Mouse (Mus musculus): Measurements from ENCODE around the gene Stk17b. TPM values are rescaled to one million over a fixed set of nuclear protein-coding genes. Genes with fewer than 3 reads are reported as not detected.

The Stk17b gene
- polyA plus RNA-seq, 1 experiment from 2014 or later: 16.2 TPM

DNA sequence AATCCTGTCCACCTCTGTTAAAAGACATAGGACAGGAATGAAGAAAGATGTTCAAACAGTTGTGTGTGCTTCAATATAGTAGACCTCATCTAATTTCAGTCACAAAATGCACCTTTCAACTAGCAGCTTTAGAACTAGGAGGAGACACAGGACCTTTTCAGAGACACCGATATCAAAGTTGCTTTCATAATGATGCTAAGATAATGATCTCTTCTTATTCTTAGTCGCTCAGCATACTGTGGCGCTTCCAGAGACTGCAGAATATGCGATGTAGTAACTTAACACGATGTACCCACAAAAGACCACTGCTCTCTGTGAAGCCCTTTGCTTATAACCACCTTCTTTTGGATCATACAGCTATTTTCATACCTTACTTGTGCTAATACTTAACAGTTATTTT is 10.1 kb upstream of the Stk17b start:
- DNase-seq (ENCODE audit: low spot score) (no peak), ATAC-seq (ENCODE audit: insufficient read depth, low FRiP score, low TSS enrichment) (no peak)
- Histone ChIP-seq H3K27me3 (ENCODE audit: control insufficient read depth, insufficient read depth, low read length) (no peaks in the 10 kb centered on the region), H3K9me3 (ENCODE audit: control insufficient read depth, low read length) (no peaks in the 10 kb centered on the region), H3K4me2 (ENCODE audit: low read depth) (no peak overlapping the region), H3K4me3 (ENCODE audit: low read depth, low read length) (no peak overlapping the region), H3K36me3 (ENCODE audit: control insufficient read depth, insufficient read depth, low read length) (no peaks in the 10 kb centered on the region), H3K4me1 (ENCODE audit: control insufficient read depth, insufficient read depth, low read length) (no peaks in the 10 kb centered on the region), H3K9ac (ENCODE audit: low read length) (no peak overlapping the region), H3K27ac (ENCODE audit: low read depth, low read length) (no peak overlapping the region)
- WGBS: 96% methylated on average over 5 of the region's 5 CpGs

DNA sequence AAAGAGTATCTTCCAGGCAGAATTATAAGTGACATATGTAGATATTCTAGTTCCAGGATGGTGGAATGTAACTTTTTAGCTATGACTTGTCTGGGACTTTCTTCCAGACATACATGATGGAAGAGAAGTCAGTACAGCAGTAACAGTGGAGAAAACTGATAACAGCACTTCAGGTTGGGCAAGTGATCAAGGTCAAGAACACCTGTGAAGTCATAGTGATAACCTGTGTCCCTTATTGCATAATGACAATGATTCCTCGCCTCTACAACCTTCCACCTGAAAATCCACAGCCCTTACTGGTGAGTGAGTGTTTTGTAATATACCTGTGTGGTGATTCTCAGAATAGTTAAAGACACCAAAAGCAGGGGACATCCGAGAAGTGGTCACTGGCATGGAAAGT is 9.3 kb upstream of the Stk17b start:
- 72% methylated on average over 2 of the region's 2 CpGs for WGBS
- no peak overlapping the region for H3K27ac ChIP-seq (ENCODE audit: low read depth, low read length)
- no peak overlapping the region for H3K4me2 ChIP-seq (ENCODE audit: low read depth)
- no peak overlapping the region for H3K9ac ChIP-seq (ENCODE audit: low read length)
- no peak overlapping the region for H3K4me3 ChIP-seq (ENCODE audit: low read depth, low read length)
- ATAC-seq (ENCODE audit: insufficient read depth, low FRiP score, low TSS enrichment) (no peak), DNase-seq (ENCODE audit: low spot score) (no peak)
- no peaks in the 10 kb centered on the region for H3K27me3 ChIP-seq (ENCODE audit: control insufficient read depth, insufficient read depth, low read length)
- no peaks in the 10 kb centered on the region for H3K36me3 ChIP-seq (ENCODE audit: control insufficient read depth, insufficient read depth, low read length)
- no peaks in the 10 kb centered on the region for H3K9me3 ChIP-seq (ENCODE audit: control insufficient read depth, low read length)
- no peaks in the 10 kb centered on the region for H3K4me1 ChIP-seq (ENCODE audit: control insufficient read depth, insufficient read depth, low read length)

DNA sequence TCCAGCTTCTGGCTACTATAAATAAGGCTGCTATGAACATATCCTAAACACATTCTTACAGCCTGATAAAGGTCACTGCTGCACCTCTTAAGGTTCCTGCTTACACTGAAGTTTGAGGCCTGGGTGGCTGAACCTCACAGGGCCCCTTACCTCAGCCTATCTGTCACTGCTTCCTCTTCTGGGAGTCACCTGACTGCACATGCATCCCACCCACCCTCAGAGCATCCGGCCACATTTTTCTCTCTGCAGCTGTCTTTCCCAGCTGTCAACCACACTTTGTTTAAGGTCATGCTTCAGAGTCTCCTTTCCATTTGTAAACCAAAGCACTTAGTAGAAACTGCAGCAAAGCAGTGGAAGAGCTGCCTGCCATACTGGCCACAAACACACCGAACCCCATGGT is 6.3 kb upstream of the Stk17b start:
- no peak overlapping the region for H3K9ac ChIP-seq (ENCODE audit: low read length)
- H3K4me3 ChIP-seq (ENCODE audit: low read depth, low read length): no peak overlapping the region
- DNase-seq (ENCODE audit: low spot score) (no peak), ATAC-seq (ENCODE audit: insufficient read depth, low FRiP score, low TSS enrichment) (no peak)
- no peaks in the 10 kb centered on the region for H3K36me3 ChIP-seq (ENCODE audit: control insufficient read depth, insufficient read depth, low read length)
- no peaks in the 10 kb centered on the region for H3K9me3 ChIP-seq (ENCODE audit: control insufficient read depth, low read length)
- no peaks in the 10 kb centered on the region for H3K4me1 ChIP-seq (ENCODE audit: control insufficient read depth, insufficient read depth, low read length)
- no peak overlapping the region for H3K27ac ChIP-seq (ENCODE audit: low read depth, low read length)
- no peaks in the 10 kb centered on the region for H3K27me3 ChIP-seq (ENCODE audit: control insufficient read depth, insufficient read depth, low read length)
- whole genome bisulfite sequencing: 80% methylated on average over 2 of the region's 2 CpGs
- H3K4me2 ChIP-seq (ENCODE audit: low read depth): no peak overlapping the region

DNA sequence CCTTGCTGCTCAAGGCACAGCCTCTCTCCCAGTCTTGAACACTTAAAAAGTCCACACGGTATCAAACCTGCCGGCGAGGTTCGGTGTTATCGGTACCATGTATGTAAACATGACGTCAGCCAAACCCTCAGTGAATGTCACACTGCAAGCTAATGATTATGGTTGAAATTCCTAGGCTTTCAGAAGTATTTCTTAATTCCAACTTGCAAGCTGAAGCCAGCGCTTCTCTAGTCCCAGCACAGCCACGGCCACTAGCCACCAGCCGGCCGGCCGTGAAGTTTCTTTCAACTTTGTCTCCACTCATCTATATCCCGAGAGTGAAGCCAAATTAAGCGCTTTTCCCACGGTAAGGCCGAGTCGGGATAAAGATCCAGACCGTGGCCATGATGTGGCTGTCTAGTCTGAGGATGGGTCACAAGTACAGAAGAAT is 718 bp downstream of the Stk17b start:
- under 1% methylated on average over 17 of the region's 17 CpGs for WGBS
- H3K27me3 ChIP-seq (ENCODE audit: control insufficient read depth, insufficient read depth, low read length): no peaks in the 10 kb centered on the region
- no peak overlapping the region for H3K27ac ChIP-seq (ENCODE audit: low read depth, low read length)

DNA sequence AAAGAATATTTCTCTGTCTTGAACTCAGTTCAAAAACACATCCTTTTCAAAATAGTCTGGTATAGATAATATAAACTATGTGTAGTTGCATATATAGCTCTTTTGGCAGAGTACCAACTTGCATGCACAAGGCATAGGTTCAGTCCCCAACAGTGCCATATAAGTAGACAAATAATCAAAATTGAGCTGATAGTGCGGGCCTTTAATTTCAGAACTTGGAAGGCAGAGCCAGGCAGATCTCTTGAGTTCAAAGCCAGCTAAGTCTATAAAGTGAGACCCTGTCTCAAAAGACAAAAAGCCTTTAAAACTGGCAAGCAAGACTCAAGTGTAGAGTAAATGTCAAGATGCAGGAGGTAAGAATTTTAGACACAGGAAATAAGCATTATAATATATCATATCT is 2.1 kb downstream of the Stk17b start:
- no peaks in the 10 kb centered on the region for H3K9me3 ChIP-seq (ENCODE audit: control insufficient read depth, low read length)
- H3K36me3 ChIP-seq (ENCODE audit: control insufficient read depth, insufficient read depth, low read length): no peaks in the 10 kb centered on the region
- H3K4me3 ChIP-seq (ENCODE audit: low read depth, low read length): no peak overlapping the region
- WGBS: 82% methylated on average over 1 of the region's 1 CpGs
- H3K4me2 ChIP-seq (ENCODE audit: low read depth): no peak overlapping the region
- ATAC-seq (ENCODE audit: insufficient read depth, low FRiP score, low TSS enrichment) (no peak), DNase-seq (ENCODE audit: low spot score) (no peak)
- H3K27ac ChIP-seq (ENCODE audit: low read depth, low read length): no peak overlapping the region
- no peak overlapping the region for H3K9ac ChIP-seq (ENCODE audit: low read length)
- no peaks in the 10 kb centered on the region for H3K4me1 ChIP-seq (ENCODE audit: control insufficient read depth, insufficient read depth, low read length)
- H3K27me3 ChIP-seq (ENCODE audit: control insufficient read depth, insufficient read depth, low read length): no peaks in the 10 kb centered on the region

More for the DNA sequence above, 718 bp downstream of the Stk17b start:
- peak overlapping the region; percentile 78 for H3K9ac ChIP-seq (ENCODE audit: low read length)
- ATAC-seq (ENCODE audit: insufficient read depth, low FRiP score, low TSS enrichment) (peak; percentile 39), DNase-seq (ENCODE audit: low spot score) (peak; percentile 58)
- no peaks in the 10 kb centered on the region for H3K4me1 ChIP-seq (ENCODE audit: control insufficient read depth, insufficient read depth, low read length)
- peak overlapping the region; percentile 74 for H3K4me2 ChIP-seq (ENCODE audit: low read depth)
- H3K4me3 ChIP-seq (ENCODE audit: low read depth, low read length): peak overlapping the region; percentile 84
- H3K36me3 ChIP-seq (ENCODE audit: control insufficient read depth, insufficient read depth, low read length): no peaks in the 10 kb centered on the region
- H3K9me3 ChIP-seq (ENCODE audit: control insufficient read depth, low read length): no peaks in the 10 kb centered on the region

DNA sequence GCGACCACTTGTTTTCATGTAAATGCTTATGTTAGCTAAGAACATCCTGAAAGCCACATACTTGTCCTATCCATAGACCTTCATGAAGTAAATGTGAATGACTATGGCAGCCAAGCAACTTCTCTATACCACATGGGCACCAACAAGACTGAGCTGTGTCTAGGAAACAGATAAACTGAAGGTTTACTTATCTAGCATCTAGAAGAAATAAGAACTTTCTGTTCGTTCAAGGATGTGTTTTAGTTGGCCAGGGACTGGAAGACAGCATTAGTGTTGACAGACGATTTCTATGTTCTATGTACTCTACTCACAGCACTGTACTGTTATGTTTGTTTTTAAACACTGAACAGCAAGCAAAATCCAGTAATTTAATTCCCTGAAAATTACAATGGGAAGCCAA is 2.9 kb downstream of the Stk17b start:
- Histone ChIP-seq H3K4me3 (ENCODE audit: low read depth, low read length) (no peak overlapping the region), H3K27me3 (ENCODE audit: control insufficient read depth, insufficient read depth, low read length) (no peaks in the 10 kb centered on the region), H3K9me3 (ENCODE audit: control insufficient read depth, low read length) (no peaks in the 10 kb centered on the region), H3K4me2 (ENCODE audit: low read depth) (no peak overlapping the region), H3K4me1 (ENCODE audit: control insufficient read depth, insufficient read depth, low read length) (no peaks in the 10 kb centered on the region), H3K36me3 (ENCODE audit: control insufficient read depth, insufficient read depth, low read length) (no peaks in the 10 kb centered on the region), H3K27ac (ENCODE audit: low read depth, low read length) (no peak overlapping the region), H3K9ac (ENCODE audit: low read length) (no peak overlapping the region)
- DNase-seq (ENCODE audit: low spot score): no peak
- WGBS: 86% methylated on average over 3 of the region's 3 CpGs
- no peak for ATAC-seq (ENCODE audit: insufficient read depth, low FRiP score, low TSS enrichment)

DNA sequence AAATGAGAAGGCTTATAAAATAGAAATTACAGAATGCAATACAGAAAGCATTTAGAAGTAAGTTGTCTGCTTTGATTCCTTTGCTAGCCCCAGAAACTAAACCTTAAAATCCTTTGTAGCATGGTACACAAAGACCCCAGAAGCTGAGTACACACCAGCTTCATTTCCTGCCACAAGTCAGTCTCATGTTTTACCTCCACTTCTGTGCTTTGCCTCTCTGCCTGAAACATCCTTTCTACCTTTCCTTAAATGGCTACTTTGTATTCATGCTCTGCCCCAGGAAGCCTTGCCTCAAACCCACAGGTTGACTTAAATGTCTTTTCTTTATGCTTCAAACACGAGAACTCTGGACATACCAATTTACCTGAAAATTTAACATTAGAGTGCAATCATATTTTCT is 3.7 kb downstream of the Stk17b start:
- WGBS: 84% methylated on average over 1 of the region's 1 CpGs
- Histone ChIP-seq H3K27me3 (ENCODE audit: control insufficient read depth, insufficient read depth, low read length) (no peaks in the 10 kb centered on the region), H3K9ac (ENCODE audit: low read length) (no peak overlapping the region), H3K4me3 (ENCODE audit: low read depth, low read length) (no peak overlapping the region), H3K27ac (ENCODE audit: low read depth, low read length) (no peak overlapping the region), H3K9me3 (ENCODE audit: control insufficient read depth, low read length) (no peaks in the 10 kb centered on the region), H3K36me3 (ENCODE audit: control insufficient read depth, insufficient read depth, low read length) (no peaks in the 10 kb centered on the region), H3K4me2 (ENCODE audit: low read depth) (no peak overlapping the region), H3K4me1 (ENCODE audit: control insufficient read depth, insufficient read depth, low read length) (no peaks in the 10 kb centered on the region)
- ATAC-seq (ENCODE audit: insufficient read depth, low FRiP score, low TSS enrichment): no peak
- no peak for DNase-seq (ENCODE audit: low spot score)

DNA sequence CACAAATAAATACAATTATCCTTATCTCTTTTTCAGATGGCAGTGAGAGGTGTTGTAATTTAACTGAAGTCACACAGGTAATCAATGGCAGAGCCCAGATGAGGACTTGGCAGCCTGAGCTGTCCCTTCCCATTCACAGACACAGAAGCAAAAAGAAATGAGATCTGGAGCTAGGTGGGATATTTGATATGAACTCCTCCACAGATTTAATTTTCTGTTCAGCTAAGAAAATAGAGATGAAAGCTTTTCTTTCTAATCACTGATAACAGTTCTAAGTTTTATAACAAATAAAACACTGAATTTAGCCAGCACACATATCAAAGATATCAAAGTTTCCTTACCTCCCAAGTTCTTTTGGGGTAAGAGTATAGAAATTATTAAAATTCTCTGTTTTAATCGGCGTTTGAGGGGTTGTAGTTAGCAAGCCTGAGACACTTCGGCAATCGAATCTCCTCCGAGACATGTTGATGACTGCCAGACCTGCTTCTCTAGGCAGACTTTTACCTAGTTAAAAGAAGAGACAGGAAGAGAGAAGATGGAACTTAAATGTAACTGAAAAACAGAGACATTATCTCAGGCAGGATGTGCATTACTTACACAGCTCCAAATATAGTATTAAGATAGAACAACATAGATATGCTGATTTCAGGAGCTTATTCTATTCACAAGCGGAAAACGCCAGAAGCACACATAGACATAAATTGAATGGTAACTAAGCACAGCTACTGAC is 8.7 kb downstream of the Stk17b start:
- H3K4me1 ChIP-seq (ENCODE audit: control insufficient read depth, insufficient read depth, low read length): no peaks in the 10 kb centered on the region
- H3K9me3 ChIP-seq (ENCODE audit: control insufficient read depth, low read length): no peaks in the 10 kb centered on the region
- no peak overlapping the region for H3K9ac ChIP-seq (ENCODE audit: low read length)
- no peaks in the 10 kb centered on the region for H3K36me3 ChIP-seq (ENCODE audit: control insufficient read depth, insufficient read depth, low read length)
- no peak overlapping the region for H3K4me3 ChIP-seq (ENCODE audit: low read depth, low read length)
- whole genome bisulfite sequencing: 92% methylated on average over 7 of the region's 7 CpGs
- no peak overlapping the region for H3K27ac ChIP-seq (ENCODE audit: low read depth, low read length)
- no peaks in the 10 kb centered on the region for H3K27me3 ChIP-seq (ENCODE audit: control insufficient read depth, insufficient read depth, low read length)
- ATAC-seq (ENCODE audit: insufficient read depth, low FRiP score, low TSS enrichment) (no peak), DNase-seq (ENCODE audit: low spot score) (no peak)
- no peak overlapping the region for H3K4me2 ChIP-seq (ENCODE audit: low read depth)

DNA sequence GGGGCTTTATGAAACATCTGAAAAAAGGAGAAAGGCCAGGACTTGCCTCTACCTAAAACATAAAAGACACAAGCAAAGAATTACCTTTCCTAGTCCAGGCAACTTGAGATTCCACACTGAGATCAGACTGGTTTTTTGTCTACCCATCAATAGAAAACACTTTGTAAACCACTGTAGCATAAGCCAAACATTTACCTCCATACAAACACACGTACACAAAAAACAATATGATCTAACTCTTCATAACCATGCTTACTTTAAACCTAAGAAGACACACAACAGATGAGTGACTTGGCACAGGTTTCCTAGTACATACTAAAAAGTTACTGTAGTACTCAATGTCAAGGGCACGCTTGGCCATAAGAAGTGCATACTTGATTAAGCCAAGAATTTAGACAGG is 9.5 kb downstream of the Stk17b start:
- Histone ChIP-seq H3K27ac (ENCODE audit: low read depth, low read length) (no peak overlapping the region), H3K9ac (ENCODE audit: low read length) (no peak overlapping the region), H3K27me3 (ENCODE audit: control insufficient read depth, insufficient read depth, low read length) (no peaks in the 10 kb centered on the region), H3K4me2 (ENCODE audit: low read depth) (no peak overlapping the region), H3K4me3 (ENCODE audit: low read depth, low read length) (no peak overlapping the region), H3K9me3 (ENCODE audit: control insufficient read depth, low read length) (no peaks in the 10 kb centered on the region), H3K4me1 (ENCODE audit: control insufficient read depth, insufficient read depth, low read length) (no peaks in the 10 kb centered on the region), H3K36me3 (ENCODE audit: control insufficient read depth, insufficient read depth, low read length) (no peaks in the 10 kb centered on the region)
- 93% methylated on average over 2 of the region's 2 CpGs for WGBS
- DNase-seq (ENCODE audit: low spot score): no peak
- ATAC-seq (ENCODE audit: insufficient read depth, low FRiP score, low TSS enrichment): no peak
